Mouse (Mus musculus) gastrocnemius, postnatal 25 days (tissue): ENCODE data around the gene Gpatch2. TPM values are rescaled to one million over a fixed set of nuclear protein-coding genes. Genes with fewer than 3 reads are reported as not detected.

ENCODE experiments used
- DNase-seq: peaks from one replicate; pipeline ENCODE4 v3.0.0; 2022
- total RNA-seq, 2 experiments: library from RNA; stranded (reverse); gene quantifications; 1 replicate in 1 of 2; 2 replicates in 1 of 2; pipeline ENCODE4 v1.2.3; 2021

Gene Gpatch2
- total RNA-seq, 2 experiments from 2014 or later: 9.0 to 9.5 TPM

- DNase-seq: no peak
Observed at GRCm38 (mm10) chr1:187303221-187303620, 87.9 kb downstream of the Gpatch2 start.

GRCm38 (mm10) chr1:187307335-187307734 is 92.0 kb downstream of the Gpatch2 start:
- no peak for DNase-seq

GRCm38 (mm10) chr1:187308523-187308922 is 93.2 kb downstream of the Gpatch2 start:
- DNase-seq: no peak

- DNase-seq: no peak
Observed at GRCm38 (mm10) chr1:187311122-187311521, 95.8 kb downstream of the Gpatch2 start.

GRCm38 (mm10) chr1:187313323-187313722 is 98.0 kb downstream of the Gpatch2 start:
- peak; percentile 18 for DNase-seq

GRCm38 (mm10) chr1:187313763-187314162 is 98.5 kb downstream of the Gpatch2 start:
- no peak for DNase-seq

- DNase-seq: no peak
Observed at GRCm38 (mm10) chr1:187314516-187314915, 99.2 kb downstream of the Gpatch2 start.

- no peak for DNase-seq
Observed at GRCm38 (mm10) chr1:187315821-187316220, 100.5 kb downstream of the Gpatch2 start.

- DNase-seq: no peak
Observed at GRCm38 (mm10) chr1:187316555-187316954, 101.2 kb downstream of the Gpatch2 start.

- no peak for DNase-seq
Observed at GRCm38 (mm10) chr1:187321814-187322213, 106.5 kb downstream of the Gpatch2 start.

- no peak for DNase-seq
Observed at GRCm38 (mm10) chr1:187322505-187323208, 107.3 kb downstream of the Gpatch2 start.

- DNase-seq: no peak
Observed at GRCm38 (mm10) chr1:187323209-187323589, 107.9 kb downstream of the Gpatch2 start.

- no peak for DNase-seq
Observed at GRCm38 (mm10) chr1:187342551-187342950, 127.2 kb downstream of the Gpatch2 start.

GRCm38 (mm10) chr1:187345156-187345555 is 129.8 kb downstream of the Gpatch2 start:
- no peak for DNase-seq

- DNase-seq: no peak
Observed at GRCm38 (mm10) chr1:187346923-187347322, 131.6 kb downstream of the Gpatch2 start.

- no peak for DNase-seq
Observed at GRCm38 (mm10) chr1:187347606-187348005, 132.3 kb downstream of the Gpatch2 start.

- DNase-seq: no peak
Observed at GRCm38 (mm10) chr1:187348053-187348820, 132.9 kb downstream of the Gpatch2 start.

GRCm38 (mm10) chr1:187348859-187349258 is 133.6 kb downstream of the Gpatch2 start:
- DNase-seq: no peak

GRCm38 (mm10) chr1:187356169-187356568 is 140.9 kb downstream of the Gpatch2 start:
- DNase-seq: no peak

GRCm38 (mm10) chr1:187356904-187357303 is 141.6 kb downstream of the Gpatch2 start:
- no peak for DNase-seq

- DNase-seq: no peak
Observed at GRCm38 (mm10) chr1:187360240-187360639, 144.9 kb downstream of the Gpatch2 start.

- no peak for DNase-seq
Observed at GRCm38 (mm10) chr1:187362536-187362935, 147.2 kb downstream of the Gpatch2 start.

GRCm38 (mm10) chr1:187365424-187365823 is 150.1 kb downstream of the Gpatch2 start:
- DNase-seq: no peak

- DNase-seq: no peak
Observed at GRCm38 (mm10) chr1:187366806-187367205, 151.5 kb downstream of the Gpatch2 start.
